Mouse (Mus musculus): ENCODE data around the gene Elp5. TPM values are rescaled to one million over a fixed set of nuclear protein-coding genes. Genes with fewer than 3 reads are reported as not detected.

The Elp5 gene
- polyA plus RNA-seq, 1 experiment from 2014 or later: 76.4 TPM

DNA sequence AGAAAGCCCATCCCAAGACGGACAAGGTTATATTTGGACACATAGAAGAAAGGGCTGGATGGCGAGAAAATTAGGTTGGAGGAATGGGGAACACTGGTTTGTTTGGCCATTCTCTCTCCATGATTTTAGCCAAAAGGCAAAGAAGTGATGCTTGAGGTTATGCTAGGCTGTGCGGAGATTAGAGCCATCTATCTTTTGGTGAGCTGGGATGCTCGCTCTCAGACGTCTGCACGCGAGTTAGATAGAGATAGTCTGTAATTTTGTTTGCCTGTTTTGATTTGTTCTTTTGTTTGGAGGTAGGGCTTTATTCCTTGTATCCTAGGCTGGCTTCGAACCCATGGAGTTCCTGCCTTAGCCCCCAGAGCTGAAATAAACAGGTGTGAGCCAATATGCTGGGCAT is 18.8 kb upstream of the Elp5 start:
- ChIA-PET POLR2A (no interaction called here), CTCF (interaction anchor here (0.6 to 1.4 kb wide), 5 partner anchors 13 to 77 kb away, joined by 3 to 7 read pairs (median 4); partner anchors contain the start of genes Acadvl and Dlg4)
- no peak for DNase-seq (ENCODE audit: low read depth, low spot score)
- ATAC-seq: no peak
- H3K27me3 ChIP-seq: no peaks in the 10 kb centered on the region
- TF ChIP-seq CTCF (IDR thresholded peaks at IDR 0.05): no peak
- in situ Hi-C loops (cut with MboI; ENCODE audit: low pct_unique_long_range_greater_than_20kb): no loop called here

DNA sequence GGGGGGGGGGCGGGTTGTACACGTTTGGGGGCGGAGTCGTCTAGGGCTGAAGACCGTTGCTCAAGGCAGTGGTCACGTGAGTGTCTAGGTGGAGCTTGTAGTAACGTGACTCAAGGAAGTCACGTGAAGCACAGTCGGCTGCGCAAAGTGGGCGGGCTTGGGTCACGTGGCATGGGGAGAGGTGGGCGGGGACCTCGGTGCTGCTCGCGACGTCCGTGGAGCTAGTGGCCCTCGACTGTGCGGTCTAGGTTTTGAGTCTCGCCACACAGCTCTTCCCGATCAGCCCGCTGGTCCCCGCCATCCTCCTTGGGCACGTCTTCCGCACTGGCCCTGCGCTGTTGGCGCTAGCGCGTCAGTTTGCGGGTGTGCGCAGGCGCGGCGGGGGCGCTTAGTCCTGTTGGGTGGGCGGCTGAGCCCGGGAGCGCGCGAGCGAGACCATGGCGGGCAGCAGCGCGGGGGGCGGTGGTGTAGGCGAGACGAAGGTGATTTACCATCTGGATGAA is 18.1 kb upstream of the Elp5 start, which contains the start of gene Dvl2:
Dvl2 (plus strand) TSS at position 200 of the 503 bp plus-strand sequence.
- in situ Hi-C loops (cut with MboI; ENCODE audit: low pct_unique_long_range_greater_than_20kb): no loop called here
- CTCF ChIA-PET: no interaction called here

DNA sequence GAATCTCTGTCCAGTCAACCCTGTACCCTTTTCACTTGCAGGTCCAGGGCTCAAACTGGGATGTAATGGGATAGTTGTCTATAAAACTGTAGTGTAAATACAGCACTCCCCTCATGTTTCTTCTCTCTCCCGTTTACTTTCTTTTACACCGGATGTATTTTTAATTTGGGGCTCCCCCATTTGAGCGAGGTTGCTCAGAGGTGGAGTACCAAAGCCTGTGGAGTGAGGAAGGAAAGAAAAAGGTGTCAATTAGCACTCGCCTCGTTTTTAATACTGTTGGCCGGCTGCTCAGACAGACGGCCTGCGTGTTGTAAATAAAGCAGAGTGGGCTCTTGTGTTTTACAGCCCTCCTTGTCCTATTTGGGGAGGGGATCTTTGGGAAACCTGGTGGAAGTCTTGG is 17.3 kb upstream of the Elp5 start:
- TF ChIP-seq CTCF (IDR thresholded peaks at IDR 0.05): no peak
- no peaks in the 10 kb centered on the region for H3K27me3 ChIP-seq
- CTCF ChIA-PET: no interaction called here
- in situ Hi-C loops (cut with MboI; ENCODE audit: low pct_unique_long_range_greater_than_20kb): loop anchor here (25.0 kb wide), 2 partner anchors 587 to 912 kb away; partner anchors contain the start of genes Kdm6b, Per1 and Vamp2
- ATAC-seq (no peak), DNase-seq (ENCODE audit: low read depth, low spot score) (no peak)
- POLR2A ChIA-PET: interaction anchor here (0.9 kb wide), 1 partner anchor 18 kb away, joined by 4 read pairs; the partner anchor contains the start of gene Elp5

More for the DNA sequence above, 18.1 kb upstream of the Elp5 start, which contains the start of gene Dvl2:
- DNase-seq (ENCODE audit: low read depth, low spot score) (no peak), ATAC-seq (peak; percentile 18)
- no peak for TF ChIP-seq CTCF (IDR thresholded peaks at IDR 0.05)
- no peaks in the 10 kb centered on the region for H3K27me3 ChIP-seq
- POLR2A ChIA-PET: interaction anchor here (0.7 to 0.9 kb wide), 2 partner anchors 19 to 944 kb away, joined by 4 read pairs; partner anchors contain the start of gene Elp5

DNA sequence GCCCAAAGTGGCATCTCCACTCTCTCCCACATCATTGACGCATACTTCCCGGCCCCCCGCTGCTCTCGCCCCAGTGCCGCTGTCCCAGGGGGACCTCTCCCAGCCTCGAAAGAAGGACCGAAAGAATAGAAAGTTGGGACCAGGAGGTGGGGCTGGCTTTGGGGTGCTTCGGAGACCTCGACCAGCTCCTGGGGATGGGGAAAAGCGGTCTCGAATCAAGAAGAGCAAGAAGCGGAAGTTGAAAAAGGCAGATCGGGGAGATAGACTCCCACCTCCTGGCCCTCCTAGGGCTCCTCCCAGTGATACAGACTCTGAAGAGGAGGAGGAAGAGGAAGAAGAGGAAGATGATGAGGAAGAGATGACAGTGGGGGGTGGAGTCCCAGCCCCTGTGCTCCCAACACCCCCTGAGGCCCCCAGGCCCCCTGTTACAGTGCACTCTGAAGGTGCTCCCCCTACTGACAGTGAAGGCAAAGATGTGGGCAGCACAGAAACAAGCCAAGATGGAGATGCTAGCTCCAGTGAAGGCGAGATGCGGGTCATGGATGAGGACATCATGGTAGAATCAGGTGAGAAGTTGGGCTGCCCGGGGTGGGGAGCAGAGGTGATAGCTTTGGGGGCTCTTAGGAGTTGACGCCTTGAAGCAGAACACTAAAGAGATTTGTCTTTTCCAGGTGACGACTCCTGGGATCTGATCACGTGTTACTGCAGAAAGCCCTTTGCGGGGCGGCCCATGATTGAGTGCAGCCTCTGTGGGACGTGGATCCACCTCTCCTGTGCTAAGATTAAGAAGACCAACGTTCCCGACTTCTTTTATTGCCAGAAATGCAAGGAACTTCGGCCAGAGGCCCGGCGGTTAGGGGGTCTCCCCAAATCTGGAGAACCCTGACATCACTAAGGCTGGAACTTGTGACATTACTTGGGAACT is 16.5 kb upstream of the Elp5 start:
- in situ Hi-C loops (cut with MboI; ENCODE audit: low pct_unique_long_range_greater_than_20kb): loop anchor here (25.0 kb wide), 2 partner anchors 587 to 912 kb away; partner anchors contain the start of genes Kdm6b, Per1 and Vamp2
- DNase-seq (ENCODE audit: low read depth, low spot score) (no peak), ATAC-seq (no peak)
- TF ChIP-seq CTCF (IDR thresholded peaks at IDR 0.05): no peak
- POLR2A ChIA-PET: interaction anchor here (1.0 kb wide), 2 partner anchors 10 to 15 kb away, joined by 3 to 4 read pairs; no protein-coding TSS in a partner anchor
- H3K27me3 ChIP-seq: no peaks in the 10 kb centered on the region
- CTCF ChIA-PET: no interaction called here

DNA sequence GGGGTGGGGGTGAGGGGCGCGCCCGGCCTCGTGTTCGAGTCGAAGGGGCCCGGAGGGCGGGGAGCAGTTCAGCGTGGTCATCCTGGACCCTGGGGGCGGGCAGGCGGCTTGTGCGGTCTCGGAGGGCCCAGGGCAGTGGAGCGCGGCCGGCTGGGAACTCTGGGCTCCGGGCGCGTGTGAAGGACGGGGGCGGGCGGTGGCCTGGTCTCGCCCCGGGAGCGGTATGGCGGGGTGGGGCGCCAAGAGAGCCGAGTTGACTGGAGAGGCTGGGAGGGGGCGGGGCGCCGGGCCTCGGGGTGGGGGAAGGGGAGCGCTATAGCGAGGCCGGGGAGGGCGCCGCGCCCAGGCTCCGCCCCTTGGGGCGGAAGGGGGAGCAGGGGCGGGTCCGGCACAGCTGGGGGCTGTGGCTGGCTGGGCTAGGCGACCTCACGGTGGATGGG is 14.8 kb upstream of the Elp5 start:
- no peak for DNase-seq (ENCODE audit: low read depth, low spot score)
- ATAC-seq: peak; percentile 38
- in situ Hi-C loops (cut with MboI; ENCODE audit: low pct_unique_long_range_greater_than_20kb): loop anchor here (25.0 kb wide), 2 partner anchors 585 to 910 kb away; partner anchors contain the start of genes Kdm6b, Per1 and Vamp2
- no peak for TF ChIP-seq CTCF (IDR thresholded peaks at IDR 0.05)
- POLR2A ChIA-PET: interaction anchor here (1.0 to 1.7 kb wide), 5 partner anchors 9 to 31 kb away, joined by 3 to 7 read pairs (median 6); partner anchors contain the start of genes Acadvl and Elp5
- CTCF ChIA-PET: interaction anchor here (1.4 to 1.6 kb wide), 2 partner anchors 13 to 63 kb away, joined by 4 to 5 read pairs; no protein-coding TSS in a partner anchor
- no peaks in the 10 kb centered on the region for H3K27me3 ChIP-seq

DNA sequence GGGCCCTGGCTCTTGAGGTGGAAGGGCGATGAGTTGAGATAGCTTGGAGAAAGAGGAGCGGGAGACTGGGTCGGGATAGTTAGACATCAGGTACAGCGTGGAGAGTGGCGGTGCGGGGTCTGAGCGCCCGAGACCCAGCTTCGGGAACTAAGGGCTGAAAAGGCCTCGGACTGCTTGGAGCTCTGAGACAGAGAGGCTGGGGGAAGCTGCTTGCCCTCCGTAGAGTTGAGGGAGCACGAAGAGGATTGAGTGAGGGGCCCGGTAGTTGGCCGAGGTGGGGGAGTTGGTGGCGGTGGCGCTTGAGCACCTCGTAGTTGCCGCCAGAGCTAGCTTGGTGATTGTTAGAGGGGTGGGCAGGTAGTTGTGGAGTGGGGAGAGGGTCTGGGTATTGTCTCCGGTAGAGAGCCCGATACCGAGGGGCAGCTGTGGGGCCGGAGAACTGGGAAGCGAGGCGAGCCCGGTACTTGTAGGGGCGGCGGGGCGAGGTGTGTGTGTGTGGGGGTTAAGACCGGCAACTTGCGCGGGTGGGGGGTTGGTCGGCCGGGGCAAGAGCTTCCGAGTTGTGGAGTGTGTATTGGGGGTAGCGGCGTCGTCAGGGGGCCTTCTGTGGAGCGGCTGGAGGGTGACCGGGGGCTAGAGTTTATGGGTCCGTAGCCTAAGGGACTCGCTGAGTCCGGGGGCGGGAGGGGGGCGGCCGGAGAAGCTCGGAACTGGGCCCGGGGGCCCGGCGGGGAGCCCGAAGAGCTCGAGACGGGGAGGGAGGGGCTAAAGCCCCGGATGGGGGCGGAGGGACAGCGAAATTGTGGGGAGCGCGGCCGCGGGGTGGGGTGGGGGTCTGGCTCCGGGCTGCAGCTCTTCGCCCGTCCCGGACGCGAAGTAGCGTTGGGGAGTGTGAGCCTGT is 14.1 kb upstream of the Elp5 start:
- no peak for ATAC-seq
- TF ChIP-seq CTCF (IDR thresholded peaks at IDR 0.05): no peak

DNA sequence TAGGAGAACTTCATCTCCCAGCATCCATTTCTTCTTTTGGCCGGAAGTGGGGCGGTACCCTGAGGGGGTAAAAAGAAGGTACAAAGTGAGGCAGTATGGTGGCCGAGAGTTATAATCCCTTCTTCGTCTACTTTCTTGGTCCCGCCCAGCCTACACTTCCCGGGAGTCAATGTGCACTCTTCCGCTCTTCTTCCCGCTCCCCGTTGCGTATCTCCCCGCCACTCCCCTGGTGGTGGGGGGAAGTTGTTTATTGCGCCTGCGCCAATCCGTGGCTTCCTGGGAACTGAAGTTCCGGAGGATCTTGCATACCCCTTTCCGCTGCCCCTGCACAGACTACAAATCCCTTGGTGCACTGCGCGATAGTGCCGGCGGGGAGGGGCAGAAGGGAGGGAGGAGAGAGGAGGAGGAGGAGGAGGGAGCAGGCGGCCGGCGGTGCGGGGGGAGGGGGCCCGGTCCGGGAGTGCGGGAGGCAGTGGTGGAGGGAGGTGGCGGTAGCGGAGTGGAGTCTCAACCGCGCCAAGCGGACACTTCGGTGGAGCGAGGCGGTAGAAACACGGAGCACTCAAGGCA is 13.2 kb upstream of the Elp5 start, which contains the start of gene Phf23:
Phf23 (plus strand) TSS at position 387 of the 570 bp plus-strand sequence.
- peak; percentile 97 for DNase-seq (ENCODE audit: low read depth, low spot score)
- POLR2A ChIA-PET: interaction anchor here (0.5 to 1.7 kb wide), 4 partner anchors 13 to 95 kb away, joined by 3 to 7 read pairs (median 5); partner anchors contain the start of genes Acadvl and Elp5
- in situ Hi-C loops (cut with MboI; ENCODE audit: low pct_unique_long_range_greater_than_20kb): loop anchor here (25.0 kb wide), 2 partner anchors 583 to 908 kb away; partner anchors contain the start of genes Kdm6b, Per1 and Vamp2
- CTCF ChIA-PET: interaction anchor here (1.4 to 1.6 kb wide), 2 partner anchors 14 to 61 kb away, joined by 4 to 5 read pairs; no protein-coding TSS in a partner anchor
- H3K27me3 ChIP-seq: no peaks in the 10 kb centered on the region
- ATAC-seq: peak; percentile 63
- no peak for TF ChIP-seq CTCF (IDR thresholded peaks at IDR 0.05)

More for the DNA sequence above, 14.1 kb upstream of the Elp5 start:
- no peaks in the 10 kb centered on the region for H3K27me3 ChIP-seq
- DNase-seq (ENCODE audit: low read depth, low spot score): no peak
- ChIA-PET CTCF (interaction anchor here (1.4 to 1.6 kb wide), 2 partner anchors 13 to 62 kb away, joined by 4 to 5 read pairs; no protein-coding TSS in a partner anchor), POLR2A (interaction anchor here (0.5 to 1.7 kb wide), 7 partner anchors 10 to 96 kb away, joined by 3 to 7 read pairs (median 3); partner anchors contain the start of genes Acadvl and Elp5)
- in situ Hi-C loops (cut with MboI; ENCODE audit: low pct_unique_long_range_greater_than_20kb): loop anchor here (25.0 kb wide), 2 partner anchors 584 to 909 kb away; partner anchors contain the start of genes Kdm6b, Per1 and Vamp2

DNA sequence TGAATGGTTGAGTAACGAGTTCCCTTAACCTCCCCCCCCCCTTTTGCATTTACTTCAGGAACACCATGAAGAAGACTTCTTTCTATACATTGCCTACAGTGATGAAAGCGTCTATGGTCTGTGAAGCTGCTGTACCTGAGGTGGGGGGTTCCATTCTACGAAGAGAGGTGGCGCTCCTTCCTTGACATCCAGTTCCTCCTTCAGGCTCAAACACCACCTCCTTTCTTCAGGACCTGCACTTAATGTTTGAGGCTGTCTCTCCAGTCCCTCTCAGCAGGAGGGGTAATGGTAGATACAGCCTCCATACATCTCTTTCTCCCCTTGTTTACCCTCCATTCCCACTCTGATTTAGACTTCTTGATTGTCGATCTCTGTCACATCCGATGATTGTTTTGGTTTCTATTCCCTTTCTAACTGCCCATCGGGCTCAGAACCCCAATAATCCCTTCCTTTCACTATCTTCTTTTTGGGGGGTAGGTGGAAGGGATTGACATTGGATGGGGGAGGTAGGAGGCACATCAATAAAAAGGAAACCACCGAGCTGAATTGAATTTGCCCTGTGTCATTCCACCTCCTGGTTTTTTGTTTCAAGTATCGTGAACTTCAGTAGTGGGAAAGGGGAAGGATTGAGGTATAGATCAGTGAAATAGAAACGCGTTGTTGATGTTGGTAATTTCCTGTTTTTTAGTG is 12.2 kb upstream of the Elp5 start:
- CTCF ChIA-PET: no interaction called here
- TF ChIP-seq CTCF (IDR thresholded peaks at IDR 0.05): no peak
- H3K27me3 ChIP-seq: no peaks in the 10 kb centered on the region
- in situ Hi-C loops (cut with MboI; ENCODE audit: low pct_unique_long_range_greater_than_20kb): loop anchor here (25.0 kb wide), 2 partner anchors 582 to 907 kb away; partner anchors contain the start of genes Kdm6b, Per1 and Vamp2
- POLR2A ChIA-PET: no interaction called here
- DNase-seq (ENCODE audit: low read depth, low spot score) (no peak), ATAC-seq (no peak)

Data from Patski (cell line).